Mouse (Mus musculus): Measurements from ENCODE around the gene Coq8b.

The Coq8b gene

GRCm38 (mm10) chr7:27305091-27305730 lies 72.4 kb downstream of the Coq8b start:
- peak; percentile 33 for DNase-seq (ENCODE audit: extremely low read depth, insufficient read length, low spot score)

GRCm38 (mm10) chr7:27306161-27307160 lies 73.6 kb downstream of the Coq8b start:
- no peak for DNase-seq (ENCODE audit: extremely low read depth, insufficient read length, low spot score)

GRCm38 (mm10) chr7:27307551-27307950 lies 74.7 kb downstream of the Coq8b start:
- DNase-seq (ENCODE audit: extremely low read depth, insufficient read length, low spot score) = no peak
